Mouse (Mus musculus): ENCODE measurements at regions not wholly inside any gene's neighbourhood (a gene's known extent, or its start where the extent isn't known, plus 50 kb on each side); places are given as distances from the start of the nearest gene placed in this dataset.

DNA sequence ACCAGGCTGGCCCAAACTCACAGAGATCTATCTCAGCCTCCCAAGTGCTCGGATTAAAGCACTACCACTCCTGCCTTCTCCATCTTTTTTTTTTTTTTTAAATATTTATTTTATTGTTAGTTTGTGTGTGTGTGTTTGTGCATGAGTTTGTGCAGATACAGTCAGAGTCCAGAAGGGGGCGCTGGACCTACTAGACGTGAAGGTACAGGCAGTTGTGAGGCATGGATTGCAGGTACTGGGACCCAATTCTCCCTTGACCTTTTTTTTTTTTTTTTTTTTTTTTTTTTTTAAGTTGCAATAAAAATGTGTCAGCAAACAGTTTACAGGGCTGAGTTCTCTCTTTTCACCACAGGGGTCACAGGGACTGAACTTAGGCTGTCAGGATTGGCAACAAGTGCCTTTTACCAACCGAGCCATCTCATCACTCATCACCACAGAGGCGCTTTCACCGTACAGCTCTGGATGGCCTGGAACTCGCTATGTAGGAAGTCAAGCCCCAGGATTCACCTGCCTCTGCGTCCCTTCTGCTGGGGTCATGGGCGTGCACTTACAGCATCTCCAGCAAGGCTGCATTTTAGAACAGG lies 73.2 kb upstream of the Zfp64 start:
- no peak for ATAC-seq

DNA sequence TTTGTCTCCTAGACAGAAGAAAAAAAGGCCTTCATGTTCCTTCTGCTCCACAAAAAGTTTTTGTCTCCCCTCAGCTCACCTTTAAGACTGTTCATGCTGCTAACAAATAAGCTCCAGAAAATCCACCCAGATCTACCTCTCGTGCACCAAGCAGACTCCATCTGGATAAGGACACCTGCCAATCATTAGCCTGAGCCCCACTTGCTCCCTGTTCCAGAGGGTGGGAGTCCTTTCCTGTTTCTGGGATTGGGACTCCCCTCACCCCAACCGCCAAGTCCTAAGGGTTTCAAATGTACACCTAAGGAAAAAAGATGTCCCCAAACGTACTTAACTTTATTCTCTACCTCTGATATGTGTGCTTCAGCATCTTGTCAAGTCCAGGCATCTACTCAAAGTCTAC lies 63.6 kb upstream of the Zfp64 start:
- ATAC-seq, result no peak

DNA sequence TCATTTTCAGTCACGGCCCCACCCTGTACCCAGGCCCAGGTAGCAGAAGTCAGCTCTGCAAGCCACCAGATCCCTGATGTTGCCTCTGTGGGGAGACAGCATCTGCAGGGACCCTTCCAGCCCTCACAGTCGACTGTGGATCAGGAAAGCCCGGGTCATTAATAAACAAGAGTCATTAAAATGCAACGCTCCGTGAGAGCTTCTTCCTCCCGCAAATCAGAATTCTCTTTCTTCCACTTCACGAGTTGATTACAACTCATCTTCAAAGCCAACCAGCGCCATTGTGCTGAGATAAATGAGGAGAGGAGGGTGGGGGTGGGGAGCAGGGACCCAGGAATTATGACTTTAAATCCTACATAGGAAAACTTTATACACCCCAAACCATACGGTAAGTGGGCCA lies 54.9 kb upstream of the Zfp64 start:
- ATAC-seq, result no peak

DNA sequence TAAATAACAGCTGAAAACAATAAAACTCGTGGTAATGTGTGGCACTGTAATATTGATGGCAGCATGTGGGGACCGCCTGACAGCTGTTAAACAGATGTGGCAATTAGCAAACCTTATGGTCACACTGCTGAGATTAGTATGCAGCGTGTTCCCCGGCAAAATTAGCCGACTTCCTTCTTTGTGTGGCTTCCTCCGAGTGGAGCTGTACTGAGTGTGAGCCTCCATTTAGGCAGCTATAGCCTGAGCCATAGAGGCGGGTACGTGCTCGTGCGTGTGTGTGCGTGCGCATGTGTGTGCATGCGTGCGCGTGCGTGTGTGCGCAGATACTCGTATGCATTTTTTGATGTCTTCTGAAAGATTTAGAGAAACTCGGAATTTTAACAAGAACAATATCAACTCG lies 53.4 kb upstream of the Zfp64 start:
- ATAC-seq, result no peak

DNA sequence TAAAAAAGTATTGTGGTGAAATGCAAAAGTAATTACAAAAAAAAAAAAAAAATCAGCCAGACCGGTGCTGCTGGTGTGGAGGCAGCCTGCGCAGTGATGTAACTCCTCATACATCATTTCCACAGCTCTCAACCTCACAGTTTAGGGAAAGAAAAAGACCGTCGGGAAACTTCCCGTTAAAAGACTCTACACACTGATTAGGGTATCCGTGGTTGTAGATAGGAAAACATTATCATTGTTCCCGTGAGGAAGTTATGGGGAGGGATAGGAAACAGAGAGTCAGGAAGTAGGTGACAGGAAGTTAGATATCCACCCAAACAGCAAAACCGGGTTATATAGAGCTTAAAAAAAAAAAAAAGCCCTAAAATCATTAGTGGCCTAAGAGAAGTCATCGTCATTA lies 52.9 kb upstream of the Zfp64 start:
- no peak for ATAC-seq

DNA sequence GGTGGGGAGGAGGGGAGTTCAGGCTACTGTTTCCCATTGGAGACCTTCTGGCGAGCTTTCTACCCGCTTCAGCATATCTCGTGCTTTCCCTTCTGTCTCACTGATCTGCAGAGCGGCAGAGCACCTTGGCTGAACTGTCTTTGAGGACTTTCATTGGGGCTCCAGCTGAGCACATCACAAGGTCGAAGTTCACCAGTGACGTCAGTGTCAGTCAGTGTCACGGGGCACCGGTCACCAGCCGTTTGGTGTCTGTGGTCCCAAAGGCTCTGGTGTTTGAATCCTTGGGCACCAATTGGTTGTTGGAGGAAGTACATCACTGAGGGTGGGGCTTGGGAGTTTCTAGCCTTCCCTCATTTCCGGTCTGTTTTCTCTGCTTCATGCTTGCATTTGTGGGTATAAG lies 51.2 kb upstream of the Zfp64 start:
- ATAC-seq, result no peak

DNA sequence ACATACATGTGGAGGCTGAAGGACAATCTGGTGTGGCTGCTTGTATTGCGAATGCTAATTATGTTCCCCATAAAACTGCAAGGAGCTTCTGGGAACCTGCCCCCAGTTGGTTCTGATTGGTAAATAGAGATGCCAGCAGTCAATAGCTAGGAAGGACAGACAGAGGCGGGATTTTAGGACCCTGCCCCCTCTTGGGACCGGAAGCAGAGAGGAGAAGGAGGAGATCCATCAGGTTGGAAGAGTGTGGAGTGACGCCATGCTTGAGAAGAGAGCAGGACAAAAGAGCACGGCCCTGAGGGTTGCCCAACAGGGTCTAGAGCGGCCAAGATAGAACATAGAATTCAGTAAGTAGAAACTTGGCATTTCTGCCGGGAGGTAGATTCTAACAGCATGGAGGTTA lies 50.4 kb upstream of the Zfp64 start:
- no peak for ATAC-seq
